Mouse (Mus musculus): ENCODE measurements at regions not wholly inside any gene's neighbourhood (a gene's known extent, or its start where the extent isn't known, plus 50 kb on each side); places are given as distances from the start of the nearest gene placed in this dataset.
A peak's percentile ranks its signal among the peaks of the same experiment; 100 is the strongest.

GRCm38 (mm10) chr12:71718911-71719310, 112.0 kb upstream of the Daam1 start:
- Histone ChIP-seq H3K27ac (ENCODE audit: low read length) (no peak overlapping the region), H3K4me2 (replicated peaks; ENCODE audit: low read depth, low read length) (no peak overlapping the region), H3K9me3 (ENCODE audit: low read length) (no peaks in the 10 kb centered on the region), H3K27me3 (replicated peaks; ENCODE audit: insufficient read depth, low read length) (no peaks in the 10 kb centered on the region), H3K4me1 (ENCODE audit: insufficient read depth, low read depth, low read length) (no peaks in the 10 kb centered on the region), H3K9ac (replicated peaks; ENCODE audit: low read depth) (no peak overlapping the region), H3K36me3 (ENCODE audit: insufficient read depth, low read length) (no peaks in the 10 kb centered on the region), H3K4me3 (ENCODE audit: low read depth, low read length) (no peak overlapping the region)
- WGBS, result 43% methylated on average over 7 of the region's 7 CpGs
- DNase-seq (ENCODE audit: low spot score) (peak; percentile 18), ATAC-seq (peak; percentile 35; the same call in 1 of the 2 replicates)
- TF ChIP-seq EP300 (IDR thresholded peaks at IDR 0.05) (no peak), CTCF (IDR thresholded peaks at IDR 0.05) (no peak)

GRCm38 (mm10) chr12:71725140-71725539, 105.7 kb upstream of the Daam1 start:
- Histone ChIP-seq H3K4me1 (ENCODE audit: insufficient read depth, low read depth, low read length) (peaks cover 5% of the 10 kb centered on the region; the same call in 1 of the 2 replicates), H3K36me3 (ENCODE audit: insufficient read depth, low read length) (no peaks in the 10 kb centered on the region), H3K9me3 (ENCODE audit: low read length) (no peaks in the 10 kb centered on the region), H3K4me3 (ENCODE audit: low read depth, low read length) (no peak overlapping the region), H3K27ac (ENCODE audit: low read length) (peak overlapping the region; percentile 11), H3K27me3 (replicated peaks; ENCODE audit: insufficient read depth, low read length) (no peaks in the 10 kb centered on the region), H3K4me2 (replicated peaks; ENCODE audit: low read depth, low read length) (0 out of 2 replicates have a peak overlapping the region, but pooled peaks have one; percentile 19), H3K9ac (replicated peaks; ENCODE audit: low read depth) (no peak overlapping the region)
- DNase-seq (ENCODE audit: low spot score), result no peak
- 22% methylated on average over 5 of the region's 5 CpGs for WGBS
- ATAC-seq, result peak; percentile 21; the same call in 1 of the 2 replicates
- no peak for TF ChIP-seq CTCF (IDR thresholded peaks at IDR 0.05)
- TF ChIP-seq EP300 (IDR thresholded peaks at IDR 0.05), result no peak

- Histone ChIP-seq H3K4me3 (ENCODE audit: low read depth, low read length) (no peak overlapping the region), H3K4me2 (replicated peaks; ENCODE audit: low read depth, low read length) (0 out of 2 replicates have a peak overlapping the region, but pooled peaks have one; percentile 19), H3K27me3 (replicated peaks; ENCODE audit: insufficient read depth, low read length) (no peaks in the 10 kb centered on the region), H3K4me1 (ENCODE audit: insufficient read depth, low read depth, low read length) (peaks cover 5% of the 10 kb centered on the region; the same call in 1 of the 2 replicates), H3K9ac (replicated peaks; ENCODE audit: low read depth) (no peak overlapping the region), H3K9me3 (ENCODE audit: low read length) (no peaks in the 10 kb centered on the region), H3K36me3 (ENCODE audit: insufficient read depth, low read length) (no peaks in the 10 kb centered on the region), H3K27ac (ENCODE audit: low read length) (peak overlapping the region; percentile 11; the same call in 1 of the 2 replicates)
- ATAC-seq (peak; percentile 80), DNase-seq (ENCODE audit: low spot score) (peak; percentile 78)
- 24% methylated on average over 4 of the region's 4 CpGs for WGBS
- TF ChIP-seq CTCF (IDR thresholded peaks at IDR 0.05) (no peak), EP300 (IDR thresholded peaks at IDR 0.05) (no peak)
These were observed 105.1 kb upstream of the Daam1 start for GRCm38 (mm10) chr12:71725713-71726336.

GRCm38 (mm10) chr12:71743345-71743744, 87.5 kb upstream of the Daam1 start:
- Histone ChIP-seq H3K9me3 (ENCODE audit: low read length) (no peaks in the 10 kb centered on the region), H3K36me3 (ENCODE audit: insufficient read depth, low read length) (no peaks in the 10 kb centered on the region), H3K9ac (replicated peaks; ENCODE audit: low read depth) (no peak overlapping the region), H3K4me3 (ENCODE audit: low read depth, low read length) (no peak overlapping the region), H3K27me3 (replicated peaks; ENCODE audit: insufficient read depth, low read length) (no peaks in the 10 kb centered on the region), H3K4me2 (replicated peaks; ENCODE audit: low read depth, low read length) (no peak overlapping the region), H3K4me1 (ENCODE audit: insufficient read depth, low read depth, low read length) (no peaks in the 10 kb centered on the region), H3K27ac (ENCODE audit: low read length) (no peak overlapping the region)
- 58% methylated on average over 2 of the region's 2 CpGs for WGBS
- DNase-seq (ENCODE audit: low spot score), result no peak
- TF ChIP-seq EP300 (IDR thresholded peaks at IDR 0.05) (no peak), CTCF (IDR thresholded peaks at IDR 0.05) (no peak)
- ATAC-seq, result no peak

- Histone ChIP-seq H3K4me3 (ENCODE audit: low read depth, low read length) (no peak overlapping the region), H3K9me3 (ENCODE audit: low read length) (no peaks in the 10 kb centered on the region), H3K4me2 (replicated peaks; ENCODE audit: low read depth, low read length) (no peak overlapping the region), H3K36me3 (ENCODE audit: insufficient read depth, low read length) (no peaks in the 10 kb centered on the region), H3K9ac (replicated peaks; ENCODE audit: low read depth) (no peak overlapping the region), H3K27me3 (replicated peaks; ENCODE audit: insufficient read depth, low read length) (no peaks in the 10 kb centered on the region), H3K27ac (ENCODE audit: low read length) (no peak overlapping the region), H3K4me1 (ENCODE audit: insufficient read depth, low read depth, low read length) (0 out of 2 replicates have a peak, but pooled peaks cover 6% of the 10 kb centered on the region)
- no peak for DNase-seq (ENCODE audit: low spot score)
- TF ChIP-seq CTCF (IDR thresholded peaks at IDR 0.05) (no peak), EP300 (IDR thresholded peaks at IDR 0.05) (no peak)
- WGBS, result 60% methylated on average over 6 of the region's 6 CpGs
- no peak for ATAC-seq
These were observed 84.9 kb upstream of the Daam1 start for GRCm38 (mm10) chr12:71746011-71746410.

- 84% methylated on average over 10 of the region's 10 CpGs for WGBS
- H3K4me1 ChIP-seq (ENCODE audit: insufficient read depth, low read depth, low read length), result 0 out of 2 replicates have a peak, but pooled peaks cover 6% of the 10 kb centered on the region
- no peaks in the 10 kb centered on the region for H3K9me3 ChIP-seq (ENCODE audit: low read length)
These were observed 83.5 kb upstream of the Daam1 start for GRCm38 (mm10) chr12:71747386-71747785.

More at GRCm38 (mm10) chr12:71747386-71747785, 83.5 kb upstream of the Daam1 start:
- no peak overlapping the region for H3K4me3 ChIP-seq (ENCODE audit: low read depth, low read length)
- H3K4me2 ChIP-seq (replicated peaks; ENCODE audit: low read depth, low read length), result no peak overlapping the region
- ATAC-seq (no peak), DNase-seq (ENCODE audit: low spot score) (no peak)
- no peak overlapping the region for H3K9ac ChIP-seq (replicated peaks; ENCODE audit: low read depth)
- no peaks in the 10 kb centered on the region for H3K27me3 ChIP-seq (replicated peaks; ENCODE audit: insufficient read depth, low read length)
- no peak for TF ChIP-seq CTCF (IDR thresholded peaks at IDR 0.05)
- TF ChIP-seq EP300 (IDR thresholded peaks at IDR 0.05), result no peak
- no peaks in the 10 kb centered on the region for H3K36me3 ChIP-seq (ENCODE audit: insufficient read depth, low read length)
- H3K27ac ChIP-seq (ENCODE audit: low read length), result peak overlapping the region; percentile 64

Data from lung, postnatal 0 days (tissue).